In the genomic region with DNA sequence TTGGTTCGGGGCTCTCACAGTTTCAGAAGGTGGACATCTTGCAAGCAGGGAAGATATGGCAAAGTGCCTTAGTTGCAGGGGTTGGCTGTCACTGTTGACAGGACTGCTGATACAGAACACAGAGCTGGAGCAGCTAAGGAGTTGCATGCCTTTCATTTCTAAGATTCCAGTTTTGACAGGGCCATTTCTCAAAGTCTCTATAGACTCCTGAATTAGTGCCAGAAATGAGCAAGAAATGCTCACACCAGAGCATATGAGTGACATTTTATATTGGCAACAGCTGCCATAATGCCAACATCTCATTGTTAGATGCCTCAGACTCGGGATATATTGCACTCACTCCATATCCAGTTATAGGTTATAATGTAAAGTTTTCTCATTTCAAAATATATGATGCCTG, we compare ENCODE assay signal across 21 mouse cellular contexts.
DNase-seq lines count a peak whose midpoint lies in the region; ATAC-seq lines count a peak whose summit lies in the region.
"Had no signal": no experiment of that assay in that cellular context is flagged by ENCODE, and none has a peak within 500 bp of the region (broad histone marks: within the 10 kb centered on the region; RNA-seq: fewer than 3 reads in every experiment).

No protein-coding gene starts in this region.

- no peak overlapping the region for H3K4me3 ChIP-seq in heart, embryonic 12.5 days
- H3K4me3 ChIP-seq in kidney, embryonic 16.5 days (ENCODE audit: low read length), result no peak overlapping the region
- H3K4me3 ChIP-seq in embryonic facial prominence, embryonic 14.5 days (ENCODE audit: low read depth, low read length), result no peak overlapping the region
- H3K4me3 ChIP-seq: embryonic facial prominence, embryonic 12.5 days; layer of hippocampus, adult 2 months; liver, embryonic 12.5 days; megakaryocyte, embryonic 14.5 days had no signal

- no peak for DNase-seq in heart, adult 11 months
- no peak for DNase-seq in kidney, adult 8-10 months
- DNase-seq in embryo, embryonic 10.5 days (ENCODE audit: low spot score), result peak; percentile 31
- peak; percentile 64 for DNase-seq in embryonic facial prominence, embryonic 14.5 days (ENCODE audit: low spot score)
- DNase-seq in layer of hippocampus, adult 8-10 months (ENCODE audit: low spot score in 2 of 2), result no peak
- DNase-seq: adrenal gland, postnatal 36 days; cerebellum, adult 8-10 months; gastrocnemius, postnatal 14 days; kidney, postnatal 10 days; left cerebral cortex, postnatal 4 days; right cerebral cortex, adult 18-20 months; thymus, adult 18-20 months had no signal

- 21% methylated on average over 2 of the region's 2 CpGs for WGBS in heart, embryonic 12.5 days
- 51% methylated on average over 2 of the region's 2 CpGs for WGBS in kidney, embryonic 16.5 days
- WGBS in embryonic facial prominence, embryonic 14.5 days, result 46% methylated on average over 2 of the region's 2 CpGs

- no peaks in the 10 kb centered on the region for H3K27me3 ChIP-seq in heart, embryonic 12.5 days (replicated peaks)
- no peaks in the 10 kb centered on the region for H3K27me3 ChIP-seq in kidney, embryonic 16.5 days (ENCODE audit: insufficient read depth, low read length)
- H3K27me3 ChIP-seq in embryonic facial prominence, embryonic 14.5 days (replicated peaks; ENCODE audit: control insufficient read depth, insufficient read depth, low read length), result no peaks in the 10 kb centered on the region
- H3K27me3 ChIP-seq: embryonic facial prominence, embryonic 12.5 days; liver, embryonic 12.5 days; megakaryocyte, embryonic 14.5 days had no signal

- H3K4me2 ChIP-seq in heart, embryonic 12.5 days, result 0 out of 2 replicates have a peak overlapping the region, but pooled peaks have one; percentile 16
- H3K4me2 ChIP-seq in kidney, embryonic 16.5 days (replicated peaks; ENCODE audit: low read depth, low read length), result no peak overlapping the region
- no peak overlapping the region for H3K4me2 ChIP-seq in embryonic facial prominence, embryonic 14.5 days (ENCODE audit: low read depth, low read length)
- H3K4me2 ChIP-seq: embryonic facial prominence, embryonic 12.5 days; liver, embryonic 12.5 days had no signal

- no peak overlapping the region for H3K9ac ChIP-seq in heart, embryonic 12.5 days
- H3K9ac ChIP-seq in kidney, embryonic 16.5 days (replicated peaks; ENCODE audit: low read length), result no peak overlapping the region
- H3K9ac ChIP-seq in embryonic facial prominence, embryonic 14.5 days (ENCODE audit: low read depth, low read length), result no peak overlapping the region
- H3K9ac ChIP-seq: embryonic facial prominence, embryonic 12.5 days; liver, embryonic 12.5 days had no signal

- no peaks in the 10 kb centered on the region for H3K36me3 ChIP-seq in heart, embryonic 12.5 days
- H3K36me3 ChIP-seq in kidney, embryonic 16.5 days (ENCODE audit: insufficient read depth, low read length), result no peaks in the 10 kb centered on the region
- no peaks in the 10 kb centered on the region for H3K36me3 ChIP-seq in embryonic facial prominence, embryonic 14.5 days (ENCODE audit: control insufficient read depth, insufficient read depth, low read length)
- H3K36me3 ChIP-seq: embryonic facial prominence, embryonic 12.5 days; liver, embryonic 12.5 days had no signal

- H3K27ac ChIP-seq in heart, embryonic 12.5 days (ENCODE audit: poor library complexity, severe bottlenecking), result 0 out of 2 replicates have a peak overlapping the region, but pooled peaks have one; percentile 8
- H3K27ac ChIP-seq in kidney, embryonic 16.5 days (ENCODE audit: low read length), result 0 out of 2 replicates have a peak overlapping the region, but pooled peaks have one; percentile 10
- H3K27ac ChIP-seq in embryonic facial prominence, embryonic 14.5 days (replicated peaks; ENCODE audit: low read depth, low read length), result no peak overlapping the region
- H3K27ac ChIP-seq: embryonic facial prominence, embryonic 12.5 days; layer of hippocampus, adult 2 months; liver, embryonic 12.5 days had no signal

- H3K9me3 ChIP-seq in heart, embryonic 12.5 days (replicated peaks), result no peaks in the 10 kb centered on the region
- H3K9me3 ChIP-seq in kidney, embryonic 16.5 days (ENCODE audit: low read length), result no peaks in the 10 kb centered on the region
- H3K9me3 ChIP-seq in embryonic facial prominence, embryonic 14.5 days (ENCODE audit: control insufficient read depth, low read length), result no peaks in the 10 kb centered on the region
- H3K9me3 ChIP-seq: embryonic facial prominence, embryonic 12.5 days; liver, embryonic 12.5 days; megakaryocyte, embryonic 14.5 days had no signal

- H3K4me1 ChIP-seq in heart, embryonic 12.5 days (replicated peaks), result 0 out of 2 replicates have a peak, but pooled peaks cover 3% of the 10 kb centered on the region
- H3K4me1 ChIP-seq in kidney, embryonic 16.5 days (ENCODE audit: insufficient read depth, low read length), result no peaks in the 10 kb centered on the region
- H3K4me1 ChIP-seq in embryonic facial prominence, embryonic 14.5 days (ENCODE audit: control insufficient read depth, insufficient read depth, low read length), result no peaks in the 10 kb centered on the region
- H3K4me1 ChIP-seq: embryonic facial prominence, embryonic 12.5 days; liver, embryonic 12.5 days; megakaryocyte, embryonic 14.5 days had no signal

- ATAC-seq in heart, embryonic 12.5 days (ENCODE audit: insufficient number of reproducible peaks, low FRiP score), result no peak
- ATAC-seq in kidney, embryonic 16.5 days (ENCODE audit: low FRiP score, low TSS enrichment), result peak; percentile 46; the same call in 1 of the 2 replicates
- peak; percentile 55; the same call in 1 of the 2 replicates for ATAC-seq in embryonic facial prominence, embryonic 14.5 days (ENCODE audit: low read depth)
- ATAC-seq: inflammation-experienced regulatory T-cells, adult 6 months; liver, embryonic 12.5 days; lung, postnatal 0 days; midbrain, embryonic 16.5 days had no signal

Comparison
In these comparisons a context has a peak if more than half of its experiments do, and no peak if none do; other contexts are left out.
1. DNase-seq: peak in embryo, embryonic 10.5 days (single experiment) and embryonic facial prominence, embryonic 14.5 days (single experiment); none in heart, adult 11 months (single experiment), kidney, adult 8-10 months (0 of 2) and layer of hippocampus, adult 8-10 months (0 of 2).